Mouse (Mus musculus) CD4-positive, CD25-positive, alpha-beta regulatory T cell (primary cell): ENCODE results near the gene Efr3b. TPM values are rescaled to one million over a fixed set of nuclear protein-coding genes. Genes with fewer than 3 reads are reported as not detected.

Source experiments
- polyA plus RNA-seq: library from polyadenylated mRNA; unstranded; fragments of 100-300 nt; shearing (Covaris generic); gene quantifications from one replicate; pipeline ENCODE4 v1.2.1, GENCODE M21; 2017

The Efr3b gene
- polyA plus RNA-seq: 0.08 TPM

GRCm38 (mm10) chr12:4038061-4039041 lies at the start of gene Efr3b:
Gene Efr3b (minus strand): TSS chr12:4038915.

GRCm38 (mm10) chr12:4082132-4083001 lies 43.7 kb upstream of the Efr3b start, which contains the start of gene Dnajc27:
Gene Dnajc27 (plus strand): TSS chr12:4082583.

GRCm38 (mm10) chr12:3954651-3955050 lies 84.1 kb downstream of the Efr3b start, which contains the start of gene Pomc:
Gene Pomc (plus strand): TSS chr12:3954951.

Other genes starting within 250 kb of the Efr3b start
- 61.4 TPM for gene Dnmt3a, start 232.9 kb downstream of the Efr3b start, polyA plus RNA-seq
- 1.8 TPM for gene Pomc, start 84.0 kb downstream of the Efr3b start, polyA plus RNA-seq
- 12.2 TPM for gene Dnajc27, start 43.7 kb upstream of the Efr3b start, polyA plus RNA-seq
- 33.5 TPM for gene Adcy3, start 94.2 kb upstream of the Efr3b start, polyA plus RNA-seq
- gene Ptrhd1, start 195.1 kb upstream of the Efr3b start, polyA plus RNA-seq: 3.2 TPM
- gene Cenpo, start 195.4 kb upstream of the Efr3b start, polyA plus RNA-seq: 27.2 TPM